Mouse (Mus musculus): ENCODE data around the gene Rptor.
A peak's percentile ranks its signal among the peaks of the same experiment; 100 is the strongest.

The Rptor gene

GRCm38 (mm10) chr11:119783653-119784052 lies 180.9 kb downstream of the Rptor start:
- DNase-seq (ENCODE audit: extremely low spot score), result no peak

GRCm38 (mm10) chr11:119784672-119785341 lies 182.1 kb downstream of the Rptor start:
- no peak for DNase-seq (ENCODE audit: extremely low spot score)

GRCm38 (mm10) chr11:119785661-119786384 lies 183.1 kb downstream of the Rptor start:
- no peak for DNase-seq (ENCODE audit: extremely low spot score)

GRCm38 (mm10) chr11:119786385-119786880 lies 183.7 kb downstream of the Rptor start:
- DNase-seq (ENCODE audit: extremely low spot score), result no peak

GRCm38 (mm10) chr11:119788488-119788887 lies 185.8 kb downstream of the Rptor start:
- DNase-seq (ENCODE audit: extremely low spot score), result no peak

GRCm38 (mm10) chr11:119788919-119789713 lies 186.4 kb downstream of the Rptor start:
- no peak for DNase-seq (ENCODE audit: extremely low spot score)

GRCm38 (mm10) chr11:119791923-119792564 lies 189.3 kb downstream of the Rptor start:
- no peak for DNase-seq (ENCODE audit: extremely low spot score)

- DNase-seq (ENCODE audit: extremely low spot score), result peak; percentile 24
These were observed 190.7 kb downstream of the Rptor start for GRCm38 (mm10) chr11:119793378-119793777.

GRCm38 (mm10) chr11:119794020-119794419 lies 191.3 kb downstream of the Rptor start:
- DNase-seq (ENCODE audit: extremely low spot score), result no peak

GRCm38 (mm10) chr11:119794671-119795070 lies 192.0 kb downstream of the Rptor start:
- no peak for DNase-seq (ENCODE audit: extremely low spot score)

GRCm38 (mm10) chr11:119796406-119796805 lies 193.7 kb downstream of the Rptor start:
- DNase-seq (ENCODE audit: extremely low spot score), result no peak

- no peak for DNase-seq (ENCODE audit: extremely low spot score)
These were observed 194.1 kb downstream of the Rptor start for GRCm38 (mm10) chr11:119796846-119797245.

GRCm38 (mm10) chr11:119799536-119799935 lies 196.8 kb downstream of the Rptor start:
- no peak for DNase-seq (ENCODE audit: extremely low spot score)

- no peak for DNase-seq (ENCODE audit: extremely low spot score)
These were observed 199.2 kb downstream of the Rptor start for GRCm38 (mm10) chr11:119801855-119802254.

- DNase-seq (ENCODE audit: extremely low spot score), result no peak
These were observed 200.2 kb downstream of the Rptor start for GRCm38 (mm10) chr11:119802947-119803346.

- DNase-seq (ENCODE audit: extremely low spot score), result no peak
These were observed 201.7 kb downstream of the Rptor start for GRCm38 (mm10) chr11:119804392-119804791.

GRCm38 (mm10) chr11:119805112-119805750 lies 202.5 kb downstream of the Rptor start:
- no peak for DNase-seq (ENCODE audit: extremely low spot score)

- DNase-seq (ENCODE audit: extremely low spot score), result no peak
These were observed 203.8 kb downstream of the Rptor start for GRCm38 (mm10) chr11:119806539-119806938.

GRCm38 (mm10) chr11:119807431-119808031 lies 204.8 kb downstream of the Rptor start:
- DNase-seq (ENCODE audit: extremely low spot score), result no peak

GRCm38 (mm10) chr11:119808647-119809280 lies 206.1 kb downstream of the Rptor start:
- DNase-seq (ENCODE audit: extremely low spot score), result no peak

Measured in embryo, embryonic 9.5 days (tissue).